Mouse (Mus musculus) hindbrain, embryonic 12.5 days (tissue): ENCODE results near the gene Cryba2. TPM values are rescaled to one million over a fixed set of nuclear protein-coding genes. Genes with fewer than 3 reads are reported as not detected.
A peak's percentile ranks its signal among the peaks of the same experiment; 100 is the strongest.

Experiments
- ATAC-seq: fragments of 200-750 bp; cut with Nextera tagmentation; 2 replicates; pipeline ENCODE4 v1.8.0; 2017; ENCODE audit warnings: moderate TSS enrichment; ENCODE audit not compliant: low FRiP score
- H3K27ac ChIP-seq: fragments of 300-500 bp; sonication (generic); 2 replicates; pipeline ENCODE4 v1.5.1; 2016; ENCODE audit warnings: mild to moderate bottlenecking
- H3K27me3 ChIP-seq: fragments of 300-500 bp; sonication (generic); 2 replicates; pipeline ENCODE4 v1.6.1; 2016; ENCODE audit warnings: mild to moderate bottlenecking
- H3K36me3 ChIP-seq: fragments of 300-500 bp; sonication (generic); 2 replicates; pipeline ENCODE4 v1.6.1; 2016; ENCODE audit warnings: mild to moderate bottlenecking
- H3K4me1 ChIP-seq: fragments of 300-500 bp; sonication (generic); 2 replicates; pipeline ENCODE4 v1.6.1; 2016
- H3K4me2 ChIP-seq: fragments of 300-500 bp; sonication (generic); replicated peaks from 2 replicates; pipeline ENCODE4 v1.6.1; 2016; ENCODE audit warnings: mild to moderate bottlenecking
- H3K4me3 ChIP-seq: fragments of 300-500 bp; sonication (generic); 2 replicates; pipeline ENCODE4 v1.5.1; 2016; ENCODE audit warnings: mild to moderate bottlenecking
- H3K9ac ChIP-seq: fragments of 300-500 bp; sonication (generic); 2 replicates; pipeline ENCODE4 v1.6.1; 2016; ENCODE audit warnings: mild to moderate bottlenecking, moderate library complexity
- H3K9me3 ChIP-seq: fragments of 300-500 bp; sonication (generic); replicated peaks from 2 replicates; pipeline ENCODE4 v1.6.1; 2016; ENCODE audit warnings: mild to moderate bottlenecking
- WGBS: fragments of 180-500 bp; shearing (Covaris S2); methylation state at CpG from one replicate; pipeline ENCODE4 v1.1.7; 2016; 5-methylcytosine and 5-hydroxymethylcytosine counted together
- polyA plus RNA-seq: library from polyadenylated mRNA; unstranded; fragments of >200 nt; fragmentation: Nextera tagmentation; extraction: Ambion mirVana; gene quantifications from 2 replicates; pipeline ENCODE4 v1.2.1, GENCODE M21; 2016

Cryba2 gene
- polyA plus RNA-seq, 1 experiment from 2014 or later: 2.8 TPM

DNA sequence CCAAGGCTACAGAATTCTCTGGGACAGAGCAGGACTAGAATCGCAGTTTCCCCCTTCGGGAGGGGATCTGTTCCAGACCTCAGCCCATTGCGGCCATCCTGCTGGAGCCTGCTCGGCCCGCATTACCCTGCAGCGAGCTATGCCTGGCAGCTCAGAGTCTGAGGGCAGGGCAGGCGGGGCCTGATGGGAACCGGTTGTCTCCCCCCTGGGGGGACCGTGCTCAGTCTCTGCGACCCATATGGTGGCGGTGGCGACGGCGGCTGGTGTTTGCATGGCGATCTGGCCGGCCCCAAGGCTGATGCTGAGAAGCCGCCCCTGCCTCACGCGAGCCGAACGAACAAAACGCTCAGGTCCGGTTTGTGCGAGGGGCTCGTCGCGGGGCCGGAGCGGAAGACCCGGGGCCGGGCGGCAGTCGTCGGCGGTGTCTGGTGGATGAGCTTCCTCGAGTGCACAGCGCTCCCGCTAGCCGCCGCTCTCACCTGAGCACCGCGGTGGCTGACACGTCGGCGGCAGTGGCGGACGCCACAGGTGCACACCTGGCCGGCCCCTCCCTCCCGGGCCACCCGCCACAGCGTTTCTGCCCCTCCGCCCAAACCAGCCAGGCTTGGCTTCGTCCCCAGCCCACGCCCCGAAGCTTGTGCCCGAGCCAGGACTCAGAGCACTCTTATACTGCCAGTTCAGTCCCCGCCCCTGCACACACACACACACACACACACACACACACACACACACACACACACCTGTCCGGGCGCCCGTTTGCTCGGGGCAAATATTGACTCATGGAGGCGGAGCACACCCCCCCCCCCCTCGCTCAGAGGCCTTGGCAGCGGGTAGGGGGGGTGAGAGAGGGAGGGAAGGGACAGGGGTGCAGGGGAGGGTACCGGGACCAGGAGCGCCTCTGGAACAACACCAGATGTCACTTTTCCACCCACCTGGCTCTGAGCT lies 7.7 kb upstream of the Cryba2 start:
- peak overlapping the region; percentile 43 for H3K9ac ChIP-seq
- H3K4me3 ChIP-seq: peak overlapping the region; percentile 35
- ATAC-seq: no peak
- H3K27ac ChIP-seq: no peak overlapping the region
- WGBS: 0% methylated on average over 59 of the region's 66 CpGs
- H3K4me2 ChIP-seq: peak overlapping the region; percentile 63
- H3K36me3 ChIP-seq: no peaks in the 10 kb centered on the region
- H3K27me3 ChIP-seq: peaks cover 96% of the 10 kb centered on the region
- H3K9me3 ChIP-seq: no peaks in the 10 kb centered on the region
- peaks cover 33% of the 10 kb centered on the region for H3K4me1 ChIP-seq

DNA sequence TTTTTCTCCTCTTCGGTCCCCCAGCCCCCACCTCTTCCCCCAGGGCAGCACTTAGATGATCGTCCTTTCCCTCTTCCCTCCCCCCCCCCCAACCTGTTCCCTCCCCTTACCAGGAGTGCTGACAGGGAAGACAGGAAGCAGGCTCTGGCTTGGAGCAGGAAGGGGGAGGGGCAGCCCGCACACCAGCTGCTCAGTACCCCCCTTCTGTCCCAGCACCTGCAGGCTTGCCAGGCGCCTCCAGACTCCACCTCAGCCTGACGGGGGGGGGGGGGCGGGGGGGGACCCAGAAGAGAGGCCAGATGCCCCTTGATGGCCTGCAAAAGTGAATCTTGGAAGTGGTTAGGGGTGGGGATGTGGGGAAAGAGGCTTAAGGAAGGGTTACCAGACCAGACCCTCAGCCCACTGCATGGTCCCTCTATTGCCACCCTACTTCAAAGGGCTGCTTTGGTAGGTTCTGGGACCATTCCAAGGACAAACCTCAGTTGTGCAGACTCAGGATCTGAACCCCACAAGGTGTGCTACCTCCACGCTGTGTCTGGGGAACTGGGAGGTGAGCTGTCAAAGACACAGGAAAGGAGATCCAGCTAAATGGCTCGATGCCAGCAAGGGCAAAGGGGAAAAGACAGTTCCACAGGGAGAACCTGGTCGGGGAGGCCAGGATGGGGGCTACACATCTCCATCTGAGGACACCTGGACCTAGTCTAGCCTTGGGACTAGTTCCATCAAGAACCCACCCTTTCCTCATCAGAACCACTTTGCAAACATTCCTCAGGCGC lies 5.9 kb upstream of the Cryba2 start:
- Histone ChIP-seq H3K27me3 (peaks cover 99% of the 10 kb centered on the region), H3K4me1 (peaks cover 38% of the 10 kb centered on the region), H3K4me3 (no peak overlapping the region), H3K36me3 (no peaks in the 10 kb centered on the region), H3K9ac (no peak overlapping the region), H3K4me2 (no peak overlapping the region), H3K9me3 (no peaks in the 10 kb centered on the region), H3K27ac (no peak overlapping the region)
- no peak for ATAC-seq
- WGBS: 8% methylated on average over 8 of the region's 10 CpGs

DNA sequence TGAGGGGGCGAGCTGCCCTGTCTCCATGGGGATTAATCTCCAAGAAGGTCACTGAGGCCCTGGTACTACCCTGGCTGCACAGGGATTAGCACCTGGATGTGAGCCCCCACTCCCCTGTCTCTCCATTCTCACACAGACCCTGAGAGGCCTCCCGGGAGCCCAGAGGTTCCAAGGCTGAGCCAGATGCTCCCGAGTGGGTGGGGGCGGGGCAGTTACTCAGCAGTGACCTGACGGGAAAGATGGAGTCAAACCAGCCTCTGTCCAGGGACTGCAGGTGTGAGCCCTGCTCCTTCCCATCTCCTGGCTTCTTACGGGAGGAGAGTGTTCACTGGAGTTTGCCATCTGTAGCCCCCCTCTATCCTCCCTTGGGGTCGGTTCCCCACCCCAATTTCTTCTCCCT lies 5.0 kb upstream of the Cryba2 start:
- Histone ChIP-seq H3K9me3 (no peaks in the 10 kb centered on the region), H3K4me1 (peaks cover 43% of the 10 kb centered on the region), H3K27me3 (peaks cover 99% of the 10 kb centered on the region), H3K4me3 (no peak overlapping the region), H3K9ac (no peak overlapping the region), H3K27ac (no peak overlapping the region), H3K36me3 (no peaks in the 10 kb centered on the region), H3K4me2 (no peak overlapping the region)
- ATAC-seq: no peak
- under 1% methylated on average over 7 of the region's 7 CpGs for WGBS

DNA sequence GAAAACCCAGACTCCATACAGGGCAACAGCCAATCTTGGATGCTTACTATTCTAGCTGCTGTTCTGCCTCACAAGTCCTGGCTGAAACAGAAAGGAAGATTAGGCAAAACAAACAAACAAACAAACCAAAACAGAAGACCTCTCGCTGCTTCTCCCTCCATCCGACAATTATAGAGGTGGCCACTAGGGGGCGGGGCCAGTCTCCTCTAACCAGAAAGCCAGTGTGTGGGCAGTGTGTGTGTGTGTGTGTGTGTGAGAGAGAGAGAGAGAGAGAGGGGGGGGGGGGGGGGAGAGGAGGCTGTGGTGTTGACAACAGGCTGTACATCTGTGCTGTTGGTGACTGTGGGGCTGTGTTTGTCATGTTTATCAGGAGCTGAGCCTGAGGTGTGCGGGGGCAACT lies 2.0 kb upstream of the Cryba2 start:
- Histone ChIP-seq H3K27me3 (peaks cover 99% of the 10 kb centered on the region), H3K9ac (no peak overlapping the region), H3K4me2 (no peak overlapping the region), H3K36me3 (no peaks in the 10 kb centered on the region), H3K9me3 (no peaks in the 10 kb centered on the region), H3K4me1 (peaks cover 40% of the 10 kb centered on the region), H3K4me3 (no peak overlapping the region), H3K27ac (no peak overlapping the region)
- peak; percentile 44 for ATAC-seq
- WGBS: 22% methylated on average over 4 of the region's 4 CpGs

DNA sequence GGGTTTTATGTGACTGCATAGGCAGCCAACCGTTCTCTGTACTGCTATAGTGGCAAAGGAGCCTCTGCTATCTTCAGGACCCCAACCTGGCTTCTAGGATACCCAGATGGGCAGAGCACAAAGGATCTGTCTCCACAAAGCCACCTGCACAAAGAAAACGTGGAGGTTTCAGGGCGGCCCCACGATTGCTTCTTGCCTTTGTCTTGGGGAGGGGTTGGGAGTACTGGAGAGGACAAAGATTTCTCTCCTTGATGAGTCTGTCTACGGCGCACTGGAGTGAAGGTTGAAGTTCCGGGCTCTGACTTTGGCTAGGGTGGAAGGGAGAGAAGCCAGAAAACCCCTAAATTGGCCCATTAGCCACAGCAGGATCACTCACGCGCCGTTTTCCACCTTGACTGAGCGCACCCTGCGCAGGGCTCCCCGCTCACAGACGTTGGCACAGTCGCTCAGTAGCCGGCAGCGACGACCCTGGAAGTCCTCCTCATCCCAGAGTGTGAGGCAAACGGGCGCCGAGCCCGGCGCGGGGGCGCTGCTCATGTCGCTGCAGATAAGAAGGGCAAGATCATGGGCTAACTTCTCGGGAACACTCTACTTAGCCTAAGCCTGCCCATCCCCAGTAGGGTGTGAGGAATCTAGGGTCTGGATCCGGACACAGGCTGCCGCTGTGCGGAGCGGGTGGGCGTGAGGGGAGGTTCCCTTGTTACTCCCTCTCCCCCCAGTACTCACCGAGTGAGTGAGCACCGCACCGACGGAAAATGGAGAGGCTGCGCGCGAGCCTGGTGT lies 401 bp downstream of the Cryba2 start:
- H3K36me3 ChIP-seq: no peaks in the 10 kb centered on the region
- H3K9me3 ChIP-seq: no peaks in the 10 kb centered on the region
- no peak overlapping the region for H3K27ac ChIP-seq
- 2% methylated on average over 39 of the region's 39 CpGs for WGBS
- H3K27me3 ChIP-seq: peaks cover 98% of the 10 kb centered on the region
- peak overlapping the region; percentile 15 for H3K4me3 ChIP-seq
- H3K4me1 ChIP-seq: peaks cover 26% of the 10 kb centered on the region
- 0 out of 2 replicates have a peak, but pooled peaks have one; percentile 15 for ATAC-seq
- peak overlapping the region; percentile 34 for H3K4me2 ChIP-seq
- no peak overlapping the region for H3K9ac ChIP-seq

DNA sequence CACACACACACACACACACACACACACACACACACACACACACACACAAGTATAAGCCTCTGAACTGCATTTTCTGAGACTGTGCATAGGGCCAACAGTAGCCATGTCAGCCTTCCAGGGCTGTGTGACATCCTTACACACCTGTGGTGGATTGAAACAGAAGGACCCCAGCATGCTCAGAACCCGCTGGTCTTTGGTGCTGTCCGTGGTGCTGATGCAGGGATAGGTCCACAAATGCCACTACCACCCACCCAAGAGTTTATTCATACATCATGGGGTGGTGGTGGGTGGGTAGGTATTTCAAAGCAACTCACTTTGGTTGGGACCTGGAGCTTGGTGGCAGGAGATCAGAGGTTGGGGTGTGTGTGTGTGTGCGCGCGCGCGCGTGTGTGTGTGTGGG lies 1.4 kb downstream of the Cryba2 start:
- H3K27me3 ChIP-seq: peaks cover 98% of the 10 kb centered on the region
- no peak for ATAC-seq
- no peak overlapping the region for H3K9ac ChIP-seq
- H3K4me1 ChIP-seq: peaks cover 24% of the 10 kb centered on the region
- H3K27ac ChIP-seq: no peak overlapping the region
- no peaks in the 10 kb centered on the region for H3K36me3 ChIP-seq
- no peak overlapping the region for H3K4me3 ChIP-seq
- H3K4me2 ChIP-seq: no peak overlapping the region
- no peaks in the 10 kb centered on the region for H3K9me3 ChIP-seq
- WGBS: 3% methylated on average over 7 of the region's 8 CpGs

DNA sequence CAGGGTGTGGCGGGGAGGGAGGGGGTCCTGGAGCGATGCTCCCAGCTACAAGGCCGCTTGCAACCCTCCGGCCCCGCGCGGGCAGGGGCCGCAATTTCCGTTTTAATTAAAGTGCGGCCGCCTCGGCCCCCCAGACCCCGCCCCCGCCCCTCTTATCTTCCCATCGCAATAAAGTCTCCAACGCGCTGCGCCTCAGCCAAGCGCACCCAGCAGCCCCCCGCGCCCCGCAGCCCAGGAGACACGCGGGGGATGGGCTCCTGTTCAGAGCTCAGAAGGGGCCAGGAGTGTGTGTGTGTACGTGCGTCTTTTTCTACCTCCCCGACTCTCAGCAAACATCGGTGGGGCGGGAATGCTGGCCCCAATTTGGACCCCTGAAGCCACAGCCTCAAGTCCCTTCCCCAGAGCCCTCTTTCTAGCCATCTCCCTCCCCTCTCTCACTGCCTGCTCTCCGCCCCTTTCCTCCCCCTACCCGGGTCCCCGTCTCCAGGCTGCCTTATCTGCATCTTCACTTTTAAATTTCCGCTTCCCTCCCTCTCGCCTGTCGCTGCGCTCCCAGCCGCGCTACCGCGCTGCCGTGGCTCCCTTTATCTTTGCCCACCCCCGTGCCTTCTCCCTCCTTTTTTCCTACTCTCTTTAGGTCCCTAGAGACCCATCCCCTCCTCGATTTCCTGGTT lies 7.4 kb downstream of the Cryba2 start, which contains the start of gene Fev:
TSS of gene Fev (minus strand) at position 51 of the 674 bp plus-strand sequence.
- peak within 1 kb of the TSS; percentile 24 for H3K4me3 ChIP-seq
- no peak for ATAC-seq
- H3K9ac ChIP-seq: peak within 1 kb of the TSS; percentile 27; the same call in 1 of the 2 replicates
- no peaks in the 10 kb centered on the region for H3K36me3 ChIP-seq
- H3K27ac ChIP-seq: no peak within 1 kb of the TSS
- H3K27me3 ChIP-seq: peaks cover 98% of the 10 kb centered on the region
- H3K4me2 ChIP-seq: peak within 1 kb of the TSS; percentile 48
- H3K4me1 ChIP-seq: peaks cover 32% of the 10 kb centered on the region
- WGBS: 1% methylated on average over 42 of the region's 43 CpGs
- H3K9me3 ChIP-seq: no peaks in the 10 kb centered on the region

DNA sequence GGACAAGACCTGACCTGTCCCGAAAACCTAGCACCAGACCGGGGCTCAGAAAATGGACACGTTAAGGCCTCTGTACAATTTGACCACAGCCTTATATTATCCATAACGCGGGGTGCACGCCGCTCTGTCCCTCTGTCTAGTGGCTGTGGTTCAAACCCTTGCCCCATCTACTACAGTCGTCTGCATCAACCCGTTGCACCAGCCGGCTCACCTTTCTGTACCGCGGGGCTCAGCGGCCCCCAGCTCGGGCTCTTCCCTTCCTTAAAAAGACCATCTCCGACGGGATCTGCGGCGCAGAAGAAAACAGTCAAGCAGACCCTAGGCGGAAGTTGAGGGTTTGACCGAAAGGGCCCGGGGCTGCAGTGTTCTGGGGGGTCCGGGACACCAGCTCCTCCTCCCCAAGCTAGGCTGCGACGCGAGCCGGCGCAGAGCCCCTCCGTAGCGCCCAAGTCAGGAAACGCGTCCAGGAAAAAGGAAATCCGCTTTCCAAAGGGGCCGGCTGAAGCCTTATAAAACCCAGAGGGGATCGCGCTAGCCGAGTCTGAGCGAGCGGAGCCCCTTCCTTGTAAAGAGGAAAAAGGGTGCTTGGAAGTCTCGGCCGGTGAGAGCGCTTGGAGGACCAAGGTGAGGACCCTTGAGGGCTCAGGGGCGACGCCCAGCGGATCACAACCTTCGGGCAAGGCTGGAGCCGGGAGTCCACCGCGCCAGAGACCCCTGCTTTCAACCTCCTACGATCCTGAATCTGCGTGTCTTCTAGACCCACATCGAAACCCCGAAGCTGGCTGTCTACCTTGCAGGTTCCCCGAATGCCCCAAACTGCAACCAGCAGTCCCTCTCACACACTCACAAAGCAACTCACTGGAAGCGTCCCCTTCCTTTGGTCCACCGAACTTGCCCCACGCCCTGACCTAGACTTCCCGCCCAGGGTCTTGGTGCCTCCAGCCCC lies 8.5 kb downstream of the Cryba2 start:
- 0 out of 2 replicates have a peak overlapping the region, but pooled peaks have one; percentile 27 for H3K9ac ChIP-seq
- H3K27ac ChIP-seq: no peak overlapping the region
- ATAC-seq: no peak
- peaks cover 97% of the 10 kb centered on the region for H3K27me3 ChIP-seq
- H3K4me1 ChIP-seq: peaks cover 32% of the 10 kb centered on the region
- H3K36me3 ChIP-seq: no peaks in the 10 kb centered on the region
- peak overlapping the region; percentile 24 for H3K4me3 ChIP-seq
- WGBS: under 1% methylated on average over 57 of the region's 57 CpGs
- H3K9me3 ChIP-seq: no peaks in the 10 kb centered on the region
- H3K4me2 ChIP-seq: peak overlapping the region; percentile 48

DNA sequence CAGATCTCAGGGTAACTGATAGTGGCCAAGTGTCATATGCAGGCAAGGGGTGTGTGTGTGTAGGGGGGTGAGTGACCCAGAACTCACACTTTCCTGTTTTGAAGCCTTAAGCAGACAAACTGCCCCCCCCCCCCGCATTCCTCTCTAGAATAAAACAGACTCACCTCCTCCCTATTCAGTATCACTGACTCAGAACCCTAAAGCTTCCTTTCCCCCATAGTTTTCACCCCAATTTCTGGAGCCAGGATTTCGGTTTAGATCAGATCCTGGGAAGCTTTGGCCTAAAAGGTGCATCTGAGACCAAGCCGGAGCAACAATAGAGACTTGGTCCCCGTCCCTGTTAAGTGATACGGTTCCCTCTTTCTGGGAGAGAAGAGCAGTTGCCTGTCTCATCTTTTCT lies 9.5 kb downstream of the Cryba2 start:
- no peak for ATAC-seq
- no peaks in the 10 kb centered on the region for H3K9me3 ChIP-seq
- H3K4me3 ChIP-seq: no peak overlapping the region
- no peak overlapping the region for H3K4me2 ChIP-seq
- no peak overlapping the region for H3K9ac ChIP-seq
- H3K36me3 ChIP-seq: no peaks in the 10 kb centered on the region
- peaks cover 98% of the 10 kb centered on the region for H3K27me3 ChIP-seq
- no peak overlapping the region for H3K27ac ChIP-seq
- WGBS: 4% methylated on average over 5 of the region's 5 CpGs
- peaks cover 32% of the 10 kb centered on the region for H3K4me1 ChIP-seq

DNA sequence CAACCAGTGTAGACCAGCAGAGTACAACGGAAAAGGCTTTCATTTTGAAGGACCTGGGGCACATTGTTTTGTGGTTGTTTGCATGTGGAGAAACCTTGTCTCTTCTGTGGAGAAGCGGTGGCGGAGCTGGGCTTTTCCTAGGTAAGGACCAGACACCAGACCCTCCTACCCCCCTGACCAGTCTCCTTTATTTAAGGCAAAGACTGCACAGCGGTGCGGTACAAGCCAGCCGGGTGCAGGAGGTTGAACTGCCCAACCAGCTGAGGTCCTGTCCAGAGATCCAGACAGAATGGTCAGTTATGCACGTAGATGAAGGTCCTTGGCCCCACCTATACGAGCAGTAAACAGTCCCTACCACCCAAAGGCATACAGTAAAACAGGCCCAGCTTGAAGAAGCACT lies 10.1 kb downstream of the Cryba2 start:
- no peaks in the 10 kb centered on the region for H3K36me3 ChIP-seq
- peak; percentile 12; the same call in 1 of the 2 replicates for ATAC-seq
- H3K4me3 ChIP-seq: no peak overlapping the region; the same call in 1 of the 2 replicates
- 2% methylated on average over 8 of the region's 8 CpGs for WGBS
- H3K9me3 ChIP-seq: no peaks in the 10 kb centered on the region
- H3K27ac ChIP-seq: no peak overlapping the region
- peaks cover 32% of the 10 kb centered on the region for H3K4me1 ChIP-seq
- no peak overlapping the region for H3K9ac ChIP-seq
- H3K27me3 ChIP-seq: peaks cover 96% of the 10 kb centered on the region
- H3K4me2 ChIP-seq: peak overlapping the region; percentile 57
